Mouse (Mus musculus): Measurements from ENCODE around the gene Hoxc5. TPM values are rescaled to one million over a fixed set of nuclear protein-coding genes. Genes with fewer than 3 reads are reported as not detected.
A peak's percentile ranks its signal among the peaks of the same experiment; 100 is the strongest.

Gene Hoxc5
- total and polyA plus RNA-seq, 2 experiments from 2014 or later = 0.15 TPM; not detected in 1

DNA sequence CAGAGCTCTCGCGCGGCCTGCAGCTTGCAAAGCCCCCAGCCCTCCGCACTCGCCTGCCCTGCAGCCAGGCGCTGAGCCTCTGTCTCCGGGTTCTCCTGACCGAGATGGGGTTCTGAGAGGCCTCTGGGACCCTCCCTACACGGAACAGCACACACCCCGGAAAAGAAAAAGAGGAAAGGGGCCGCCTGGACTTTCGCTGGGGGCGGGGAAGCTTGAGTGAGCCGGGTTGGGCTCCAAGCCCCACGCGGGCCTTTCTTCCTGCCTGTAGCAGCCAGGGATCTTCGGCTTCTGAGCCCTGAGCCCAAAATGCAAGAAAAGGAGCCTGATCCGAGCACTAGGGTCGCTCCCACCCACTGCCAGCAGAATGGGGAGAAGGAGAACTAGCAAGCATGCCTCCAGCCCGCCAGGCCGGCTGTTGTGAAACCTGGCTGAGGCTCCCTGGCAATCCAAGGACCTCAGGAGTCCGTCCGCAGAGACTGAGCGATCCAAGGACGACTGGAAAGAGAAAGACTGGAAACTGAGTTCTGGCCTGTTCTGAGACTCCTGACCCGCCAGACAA is 44.8 kb downstream of the Hoxc5 start:
- DNase-seq (ENCODE audit: low spot score) = no peak
- 7% methylated on average over 26 of the region's 26 CpGs for WGBS
- no peak overlapping the region for H3K27ac ChIP-seq (ENCODE audit: low read depth)
- no peaks in the 10 kb centered on the region for H3K4me1 ChIP-seq (ENCODE audit: control insufficient read depth, insufficient read depth)
- no peak overlapping the region for H3K9ac ChIP-seq (replicated peaks; ENCODE audit: low read depth, low read length)
- H3K27me3 ChIP-seq (ENCODE audit: control insufficient read depth, insufficient read depth, low read length) = peaks cover 99% of the 10 kb centered on the region
- ATAC-seq (ENCODE audit: insufficient read depth, low read depth) = no peak
- H3K36me3 ChIP-seq (replicated peaks; ENCODE audit: control insufficient read depth, insufficient read depth, low read length) = no peaks in the 10 kb centered on the region
- no peak for TF ChIP-seq EP300 (IDR thresholded peaks at IDR 0.05; ENCODE audit: low read depth)
- TF ChIP-seq CTCF (IDR thresholded peaks at IDR 0.05; ENCODE audit: low read depth) = no peak
- H3K4me2 ChIP-seq (ENCODE audit: low read depth, low read length) = no peak overlapping the region
- no peak overlapping the region for H3K4me3 ChIP-seq (ENCODE audit: low read depth, low read length)
- H3K9me3 ChIP-seq (replicated peaks; ENCODE audit: control insufficient read depth, low read length) = no peaks in the 10 kb centered on the region

DNA sequence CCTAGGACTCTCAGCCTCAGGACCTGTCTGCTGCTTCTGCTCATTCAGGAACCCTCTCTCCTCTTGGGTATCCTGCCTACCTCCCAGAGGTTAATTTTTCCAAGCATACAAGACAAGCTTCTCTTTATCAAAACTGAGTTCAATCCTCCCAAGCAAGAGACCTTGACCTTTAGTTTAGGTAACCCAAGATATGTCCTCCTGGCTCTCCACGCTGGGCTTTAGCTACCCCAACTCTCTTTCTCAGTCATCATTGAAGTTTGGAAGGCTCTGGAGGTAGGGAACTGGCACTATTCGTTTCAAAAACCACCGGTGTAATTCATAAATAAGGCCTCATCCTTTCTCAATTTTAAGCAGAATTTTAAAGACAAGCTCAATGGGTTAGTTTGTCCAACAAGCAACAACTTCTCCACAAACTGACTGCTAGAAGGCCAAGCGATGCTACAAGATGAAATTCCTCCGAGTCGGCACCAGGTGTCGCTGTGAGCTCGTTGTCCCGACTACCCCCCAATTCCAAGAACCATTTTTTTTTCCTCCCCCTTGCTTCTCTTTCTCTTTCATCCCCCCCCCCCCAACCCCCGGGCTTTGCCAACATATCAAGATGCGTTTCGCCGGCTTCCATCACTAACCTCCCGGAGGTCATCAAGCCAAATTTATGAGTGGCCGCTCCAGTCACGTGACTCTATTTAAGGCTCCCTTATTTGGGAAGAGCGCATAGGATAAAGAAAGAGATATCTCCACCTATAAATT is 46.2 kb downstream of the Hoxc5 start:
- peak; percentile 74 for DNase-seq (ENCODE audit: low spot score)
- H3K9me3 ChIP-seq (replicated peaks; ENCODE audit: control insufficient read depth, low read length) = no peaks in the 10 kb centered on the region
- 6% methylated on average over 17 of the region's 17 CpGs for WGBS
- TF ChIP-seq CTCF (IDR thresholded peaks at IDR 0.05; ENCODE audit: low read depth) (peak; percentile 67), EP300 (IDR thresholded peaks at IDR 0.05; ENCODE audit: low read depth) (no peak)
- peaks cover 99% of the 10 kb centered on the region for H3K27me3 ChIP-seq (ENCODE audit: control insufficient read depth, insufficient read depth, low read length)
- no peak for ATAC-seq (ENCODE audit: insufficient read depth, low read depth)
- H3K27ac ChIP-seq (ENCODE audit: low read depth) = no peak overlapping the region
- H3K36me3 ChIP-seq (replicated peaks; ENCODE audit: control insufficient read depth, insufficient read depth, low read length) = no peaks in the 10 kb centered on the region
- peak overlapping the region; percentile 21 for H3K4me3 ChIP-seq (ENCODE audit: low read depth, low read length)
- no peak overlapping the region for H3K4me2 ChIP-seq (ENCODE audit: low read depth, low read length)
- no peak overlapping the region for H3K9ac ChIP-seq (replicated peaks; ENCODE audit: low read depth, low read length)
- H3K4me1 ChIP-seq (ENCODE audit: control insufficient read depth, insufficient read depth) = no peaks in the 10 kb centered on the region

DNA sequence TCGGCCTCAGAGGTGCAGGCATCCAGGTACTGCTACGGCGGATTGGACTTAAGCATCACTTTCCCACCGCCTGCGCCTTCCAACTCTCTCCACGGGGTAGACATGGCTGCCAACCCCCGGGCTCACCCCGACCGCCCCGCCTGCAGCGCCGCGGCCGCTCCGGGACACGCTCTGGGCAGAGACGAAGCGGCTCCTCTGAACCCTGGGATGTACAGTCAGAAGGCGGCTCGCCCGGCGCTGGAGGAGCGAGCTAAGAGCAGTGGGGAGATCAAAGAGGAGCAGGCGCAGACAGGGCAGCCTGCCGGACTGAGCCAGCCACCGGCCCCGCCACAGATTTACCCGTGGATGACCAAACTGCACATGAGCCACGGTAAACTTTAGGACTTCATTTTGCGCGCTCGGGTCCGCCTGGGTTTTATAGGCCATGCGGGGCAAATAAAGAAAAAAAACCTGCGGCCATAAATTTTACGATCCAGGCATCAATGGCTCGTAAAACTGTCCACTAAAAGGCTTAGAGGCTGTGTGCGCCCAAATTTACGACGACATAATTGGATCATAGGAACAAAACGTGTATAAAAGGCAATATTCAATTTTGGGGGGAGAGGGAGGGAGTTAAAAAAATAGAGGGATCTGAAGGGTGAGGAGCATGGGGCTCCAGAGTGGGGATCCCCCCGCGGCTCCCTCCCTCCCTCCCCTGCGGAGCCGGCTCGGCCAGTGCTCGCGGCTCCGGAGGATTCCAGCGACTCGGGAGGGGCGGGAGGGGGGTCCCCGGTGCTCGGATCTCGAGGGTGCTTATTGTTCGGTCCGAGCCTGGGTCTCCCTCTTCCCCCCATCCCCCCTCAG is 47.1 kb downstream of the Hoxc5 start:
- Histone ChIP-seq H3K9ac (replicated peaks; ENCODE audit: low read depth, low read length) (no peak overlapping the region), H3K27me3 (ENCODE audit: control insufficient read depth, insufficient read depth, low read length) (peaks cover 99% of the 10 kb centered on the region), H3K36me3 (replicated peaks; ENCODE audit: control insufficient read depth, insufficient read depth, low read length) (no peaks in the 10 kb centered on the region), H3K4me3 (ENCODE audit: low read depth, low read length) (peak overlapping the region; percentile 21), H3K9me3 (replicated peaks; ENCODE audit: control insufficient read depth, low read length) (no peaks in the 10 kb centered on the region), H3K27ac (ENCODE audit: low read depth) (no peak overlapping the region), H3K4me2 (ENCODE audit: low read depth, low read length) (peak overlapping the region; percentile 10; the same call in 1 of the 2 replicates), H3K4me1 (ENCODE audit: control insufficient read depth, insufficient read depth) (no peaks in the 10 kb centered on the region)
- ATAC-seq (ENCODE audit: insufficient read depth, low read depth) (0 out of 2 replicates have a peak, but pooled peaks have one; percentile 33), DNase-seq (ENCODE audit: low spot score) (no peak)
- no peak for TF ChIP-seq CTCF (IDR thresholded peaks at IDR 0.05; ENCODE audit: low read depth)
- TF ChIP-seq EP300 (IDR thresholded peaks at IDR 0.05; ENCODE audit: low read depth) = no peak
- WGBS = 1% methylated on average over 51 of the region's 57 CpGs

DNA sequence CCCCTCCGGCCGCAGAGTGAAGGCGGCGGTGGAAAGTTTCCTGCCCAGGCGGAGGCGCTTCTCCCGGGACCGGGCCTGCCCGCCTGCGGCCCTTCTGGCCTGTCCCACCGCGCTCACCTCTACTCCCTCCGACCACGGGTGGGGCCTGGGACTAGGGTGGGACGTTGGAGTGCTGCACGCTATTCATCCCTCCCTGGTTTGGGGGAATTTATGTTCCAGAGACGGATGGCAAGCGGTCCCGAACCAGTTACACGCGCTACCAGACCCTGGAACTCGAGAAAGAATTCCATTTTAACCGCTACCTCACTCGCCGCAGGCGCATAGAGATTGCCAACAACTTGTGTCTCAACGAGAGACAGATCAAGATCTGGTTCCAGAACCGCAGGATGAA is 47.8 kb downstream of the Hoxc5 start:
- H3K4me2 ChIP-seq (ENCODE audit: low read depth, low read length) = no peak overlapping the region
- H3K4me1 ChIP-seq (ENCODE audit: control insufficient read depth, insufficient read depth) = no peaks in the 10 kb centered on the region
- H3K9me3 ChIP-seq (replicated peaks; ENCODE audit: control insufficient read depth, low read length) = no peaks in the 10 kb centered on the region
- ATAC-seq (ENCODE audit: insufficient read depth, low read depth) (no peak), DNase-seq (ENCODE audit: low spot score) (no peak)
- no peak for TF ChIP-seq EP300 (IDR thresholded peaks at IDR 0.05; ENCODE audit: low read depth)
- TF ChIP-seq CTCF (IDR thresholded peaks at IDR 0.05; ENCODE audit: low read depth) = no peak
- H3K27ac ChIP-seq (ENCODE audit: low read depth) = no peak overlapping the region
- no peaks in the 10 kb centered on the region for H3K36me3 ChIP-seq (replicated peaks; ENCODE audit: control insufficient read depth, insufficient read depth, low read length)
- peaks cover 99% of the 10 kb centered on the region for H3K27me3 ChIP-seq (ENCODE audit: control insufficient read depth, insufficient read depth, low read length)
- peak overlapping the region; percentile 13; the same call in 1 of the 2 replicates for H3K4me3 ChIP-seq (ENCODE audit: low read depth, low read length)
- H3K9ac ChIP-seq (replicated peaks; ENCODE audit: low read depth, low read length) = no peak overlapping the region
- WGBS = 2% methylated on average over 28 of the region's 28 CpGs

DNA sequence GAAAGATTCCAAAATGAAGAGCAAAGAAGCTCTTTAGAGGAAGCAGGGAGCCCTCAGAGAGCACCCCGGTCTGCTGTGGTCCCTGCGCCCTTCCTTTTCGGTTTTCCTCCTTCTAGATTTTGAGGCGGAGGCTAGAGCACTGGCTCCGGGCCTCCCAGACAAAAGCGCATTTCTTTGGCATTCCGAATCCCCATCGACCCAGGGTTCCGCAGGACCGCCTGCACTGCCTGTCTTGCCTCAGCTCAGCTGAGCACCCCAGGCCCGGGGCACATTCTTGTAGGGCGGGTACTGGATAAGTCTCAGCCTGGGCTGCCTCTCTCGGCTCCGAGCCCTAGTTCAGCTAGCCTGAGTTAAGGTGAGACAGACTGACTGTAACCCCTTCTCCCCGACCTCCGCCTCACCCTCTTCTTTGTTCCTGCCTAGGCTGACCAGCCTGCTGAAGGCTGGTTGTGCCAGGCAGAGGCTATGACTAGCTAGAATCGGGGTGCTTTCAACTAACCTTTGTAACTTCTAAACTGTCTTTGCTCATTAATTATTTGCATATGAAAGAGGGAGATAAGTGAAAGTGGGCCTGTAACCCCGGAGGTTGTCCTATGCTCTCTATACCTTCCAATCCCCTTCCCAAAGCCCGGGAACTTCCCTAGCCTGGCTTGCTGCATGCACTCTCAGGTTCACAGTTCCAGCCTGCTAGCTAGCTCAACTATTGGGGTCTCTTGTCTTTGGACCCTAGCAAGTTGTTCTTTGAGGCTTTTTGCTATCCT is 48.3 kb downstream of the Hoxc5 start:
- DNase-seq (ENCODE audit: low spot score) (no peak), ATAC-seq (ENCODE audit: insufficient read depth, low read depth) (no peak)
- Histone ChIP-seq H3K9me3 (replicated peaks; ENCODE audit: control insufficient read depth, low read length) (no peaks in the 10 kb centered on the region), H3K9ac (replicated peaks; ENCODE audit: low read depth, low read length) (no peak overlapping the region), H3K4me2 (ENCODE audit: low read depth, low read length) (no peak overlapping the region), H3K4me1 (ENCODE audit: control insufficient read depth, insufficient read depth) (no peaks in the 10 kb centered on the region), H3K36me3 (replicated peaks; ENCODE audit: control insufficient read depth, insufficient read depth, low read length) (no peaks in the 10 kb centered on the region), H3K4me3 (ENCODE audit: low read depth, low read length) (0 out of 2 replicates have a peak overlapping the region, but pooled peaks have one; percentile 13), H3K27me3 (ENCODE audit: control insufficient read depth, insufficient read depth, low read length) (peaks cover 99% of the 10 kb centered on the region), H3K27ac (ENCODE audit: low read depth) (no peak overlapping the region)
- TF ChIP-seq EP300 (IDR thresholded peaks at IDR 0.05; ENCODE audit: low read depth) (no peak), CTCF (IDR thresholded peaks at IDR 0.05; ENCODE audit: low read depth) (no peak)
- WGBS = 7% methylated on average over 19 of the region's 19 CpGs

Data from heart, postnatal 0 days (tissue).